Mouse (Mus musculus) urinary bladder, postnatal 10 days (tissue): ENCODE data around the gene Tmem200a.

Experiments
- DNase-seq: peaks from one replicate; pipeline ENCODE4 v3.0.0; 2022; ENCODE audit warnings: low spot score

The Tmem200a gene

GRCm38 (mm10) chr10:26078521-26079142 lies at the start of gene Tmem200a:
TSS of gene Tmem200a (minus strand) at chr10:26079052.
- DNase-seq = no peak

- DNase-seq = no peak
These were observed 41.0 kb upstream of the Tmem200a start for GRCm38 (mm10) chr10:26119822-26120183.

GRCm38 (mm10) chr10:26119067-26119821 lies 40.4 kb upstream of the Tmem200a start:
- DNase-seq = no peak

- no peak for DNase-seq
These were observed 35.6 kb upstream of the Tmem200a start for GRCm38 (mm10) chr10:26114409-26114808.

GRCm38 (mm10) chr10:26103330-26103982 lies 24.6 kb upstream of the Tmem200a start:
- no peak for DNase-seq

GRCm38 (mm10) chr10:26082081-26082480 lies 3.2 kb upstream of the Tmem200a start:
- no peak for DNase-seq

- no peak for DNase-seq
These were observed 826 bp upstream of the Tmem200a start for GRCm38 (mm10) chr10:26079678-26080077.

GRCm38 (mm10) chr10:26077671-26078481 lies 976 bp downstream of the Tmem200a start, which contains the start of gene Gm9767:
TSS of gene Gm9767 (plus strand) at chr10:26078255.
- DNase-seq = no peak

- DNase-seq = no peak
These were observed 1.9 kb downstream of the Tmem200a start for GRCm38 (mm10) chr10:26076949-26077348.

GRCm38 (mm10) chr10:26071986-26072385 lies 6.9 kb downstream of the Tmem200a start:
- no peak for DNase-seq

- DNase-seq = no peak
These were observed 15.8 kb downstream of the Tmem200a start for GRCm38 (mm10) chr10:26063071-26063470.

GRCm38 (mm10) chr10:26059662-26060307 lies 19.1 kb downstream of the Tmem200a start:
- no peak for DNase-seq

GRCm38 (mm10) chr10:26051177-26051576 lies 27.7 kb downstream of the Tmem200a start:
- DNase-seq = no peak

GRCm38 (mm10) chr10:26034931-26035330 lies 43.9 kb downstream of the Tmem200a start:
- DNase-seq = no peak

- no peak for DNase-seq
These were observed 60.1 kb downstream of the Tmem200a start for GRCm38 (mm10) chr10:26018740-26019139.

- DNase-seq = no peak
These were observed 64.6 kb downstream of the Tmem200a start for GRCm38 (mm10) chr10:26014298-26014697.

- DNase-seq = no peak
These were observed 69.9 kb downstream of the Tmem200a start for GRCm38 (mm10) chr10:26008948-26009347.

GRCm38 (mm10) chr10:26005471-26005870 lies 73.4 kb downstream of the Tmem200a start:
- no peak for DNase-seq

GRCm38 (mm10) chr10:26000893-26001292 lies 78.0 kb downstream of the Tmem200a start:
- DNase-seq = no peak

- DNase-seq = no peak
These were observed 79.4 kb downstream of the Tmem200a start for GRCm38 (mm10) chr10:25999291-25999930.

GRCm38 (mm10) chr10:25984056-25984455 lies 94.8 kb downstream of the Tmem200a start:
- no peak for DNase-seq
